Mouse (Mus musculus) liver, adult 2 months (tissue): ENCODE results near the gene Fam181b.

ENCODE experiments used
- CTCF ChIP-seq: fragments of 200-500 bp; IDR thresholded peaks from 2 replicates; pipeline ENCODE4 v1.5.1; 2011; ENCODE audit warnings: low read depth, low read length, control low read depth
- POLR2A ChIP-seq: fragments of 200-500 bp; IDR thresholded peaks from 2 replicates; pipeline ENCODE4 v1.6.1; 2011; ENCODE audit warnings: low read length, control low read depth; ENCODE audit not compliant: insufficient read depth; ENCODE audit errors: extremely low read depth

DNA sequence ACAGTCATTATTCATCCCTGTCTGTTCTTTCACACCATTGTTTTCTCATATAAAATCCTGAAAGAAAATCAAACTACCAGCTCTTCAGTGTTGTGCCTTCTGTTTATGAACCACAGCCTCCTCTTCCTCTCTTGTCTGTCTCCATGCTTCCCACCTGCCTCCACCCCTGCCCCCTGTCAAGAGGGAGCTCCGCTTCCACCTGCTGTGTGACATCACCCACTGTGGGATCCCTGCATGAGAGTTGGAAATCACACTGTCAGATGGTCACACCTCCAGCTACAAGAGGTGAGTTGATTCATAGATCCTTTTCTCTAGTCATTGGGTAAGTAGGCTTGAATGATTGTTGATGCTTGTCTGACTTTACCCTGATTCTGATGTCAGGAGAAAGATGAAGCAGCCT is 34.9 kb upstream of the Fam181b start:
- no peak for TF ChIP-seq POLR2A
- TF ChIP-seq CTCF = no peak
